Mouse (Mus musculus): ENCODE measurements at regions not wholly inside any gene's neighbourhood (a gene's known extent, or its start where the extent isn't known, plus 50 kb on each side); places are given as distances from the start of the nearest gene placed in this dataset.

DNA sequence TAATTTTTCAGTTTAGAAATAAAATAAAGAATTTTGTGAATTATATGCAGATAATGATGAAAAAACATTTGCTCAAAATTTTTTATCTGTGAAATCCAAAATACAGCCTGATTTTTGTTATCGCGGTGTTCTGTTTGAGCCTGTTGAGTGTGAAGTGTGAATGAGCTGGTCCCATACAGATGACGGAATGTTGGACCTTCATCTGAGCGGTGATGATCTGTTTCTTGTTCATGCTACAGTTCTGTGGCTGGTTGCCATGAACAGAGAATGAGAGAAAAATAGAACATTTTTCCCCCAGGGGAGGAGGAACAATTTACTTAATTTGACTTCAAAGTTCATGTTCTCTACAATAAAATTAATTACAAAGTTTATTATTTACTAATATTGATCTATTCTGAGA lies 188.7 kb upstream of the Plpp4 start:
- Histone ChIP-seq H3K4me3 (ENCODE audit: low read depth, low read length) (no peak overlapping the region), H3K36me3 (ENCODE audit: control insufficient read depth, insufficient read depth, low read length) (no peaks in the 10 kb centered on the region), H3K9ac (ENCODE audit: low read length) (no peak overlapping the region), H3K27me3 (ENCODE audit: control insufficient read depth, insufficient read depth, low read length) (no peaks in the 10 kb centered on the region), H3K4me1 (ENCODE audit: control insufficient read depth, insufficient read depth, low read length) (no peaks in the 10 kb centered on the region), H3K4me2 (ENCODE audit: low read depth) (no peak overlapping the region), H3K9me3 (ENCODE audit: control insufficient read depth, low read length) (no peaks in the 10 kb centered on the region), H3K27ac (ENCODE audit: low read depth, low read length) (no peak overlapping the region)
- ATAC-seq (ENCODE audit: insufficient read depth, low FRiP score, low TSS enrichment) = no peak
- 95% methylated on average over 4 of the region's 4 CpGs for WGBS
- DNase-seq (ENCODE audit: low spot score) = no peak

DNA sequence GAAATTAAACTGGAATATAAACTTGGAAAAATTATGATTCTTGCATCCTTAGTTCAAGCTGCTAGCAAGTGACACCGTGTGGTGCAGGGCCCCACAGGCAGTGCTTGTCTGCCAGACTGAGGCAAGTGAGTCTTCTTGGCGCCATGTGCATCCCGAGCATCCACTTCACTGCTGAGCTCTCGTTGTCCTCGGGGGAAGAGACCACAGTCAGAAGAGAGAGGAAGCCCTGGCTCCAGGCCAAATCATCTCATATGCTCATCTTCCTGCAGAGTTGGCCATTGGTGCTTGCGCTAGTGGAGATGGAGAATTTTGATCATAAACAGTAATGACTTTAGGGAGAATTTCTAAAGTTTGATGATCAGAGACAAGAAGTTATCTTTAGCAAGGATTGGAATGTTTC lies 177.0 kb upstream of the Plpp4 start:
- Histone ChIP-seq H3K4me1 (ENCODE audit: control insufficient read depth, insufficient read depth, low read length) (no peaks in the 10 kb centered on the region), H3K27me3 (ENCODE audit: control insufficient read depth, insufficient read depth, low read length) (no peaks in the 10 kb centered on the region), H3K9ac (ENCODE audit: low read length) (no peak overlapping the region), H3K4me3 (ENCODE audit: low read depth, low read length) (no peak overlapping the region), H3K36me3 (ENCODE audit: control insufficient read depth, insufficient read depth, low read length) (no peaks in the 10 kb centered on the region), H3K9me3 (ENCODE audit: control insufficient read depth, low read length) (no peaks in the 10 kb centered on the region), H3K27ac (ENCODE audit: low read depth, low read length) (no peak overlapping the region), H3K4me2 (ENCODE audit: low read depth) (no peak overlapping the region)
- DNase-seq (ENCODE audit: low spot score) (no peak), ATAC-seq (ENCODE audit: insufficient read depth, low FRiP score, low TSS enrichment) (no peak)
- WGBS = 83% methylated on average over 6 of the region's 6 CpGs

DNA sequence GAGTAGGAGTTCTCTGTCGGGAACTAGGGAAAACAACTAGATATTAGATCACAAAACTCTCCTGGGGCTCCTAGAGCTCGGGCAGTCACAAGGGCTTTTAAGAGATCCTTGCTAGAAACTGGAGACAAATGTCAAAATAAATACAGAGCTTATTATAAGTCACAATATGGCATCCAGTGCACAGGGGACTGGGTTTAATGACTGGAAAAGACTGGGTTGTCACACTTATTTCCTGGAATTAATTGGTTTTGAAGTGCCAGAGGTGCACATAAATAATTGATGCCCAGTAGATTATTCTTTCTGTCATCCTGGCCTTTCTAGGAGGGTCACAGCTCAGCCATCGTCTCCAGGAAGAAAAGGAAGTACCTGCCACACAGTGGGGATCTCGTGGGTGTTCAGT lies 165.4 kb upstream of the Plpp4 start:
- no peak overlapping the region for H3K27ac ChIP-seq (ENCODE audit: low read depth, low read length)
- no peak for ATAC-seq (ENCODE audit: insufficient read depth, low FRiP score, low TSS enrichment)

DNA sequence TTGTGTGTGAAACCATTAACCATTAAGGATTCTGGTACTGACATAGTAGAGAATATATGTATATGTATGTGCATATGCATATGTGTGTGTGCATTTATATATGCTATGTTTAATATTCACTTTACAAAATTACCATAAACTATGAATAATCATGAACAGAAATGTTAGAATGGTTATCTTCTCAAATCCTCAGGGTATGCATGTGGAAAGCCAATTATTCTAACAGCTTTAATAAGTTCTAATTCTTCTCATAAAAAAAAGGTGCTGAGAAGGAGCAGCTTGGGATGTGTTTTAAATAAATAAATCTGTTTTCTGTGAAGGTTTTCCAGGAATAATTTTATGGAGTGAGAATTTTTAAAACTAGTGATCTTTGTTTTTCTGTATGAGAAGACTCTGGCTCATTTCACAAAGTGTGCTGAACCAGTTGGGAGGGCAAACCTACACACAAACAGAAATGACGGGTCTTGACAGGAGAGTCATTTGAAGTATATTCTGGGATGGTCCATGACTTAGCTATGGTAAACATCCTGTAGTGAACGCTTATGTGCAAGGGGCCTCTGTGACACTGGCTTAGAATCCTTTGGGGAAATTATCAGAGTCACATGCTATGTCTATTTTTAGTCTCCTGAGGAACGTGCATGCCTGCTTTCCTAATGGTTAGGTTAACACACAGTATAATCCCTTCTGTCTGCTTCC lies 160.3 kb upstream of the Plpp4 start:
- no peak for ATAC-seq (ENCODE audit: insufficient read depth, low FRiP score, low TSS enrichment)
- H3K4me3 ChIP-seq (ENCODE audit: low read depth, low read length) = no peak overlapping the region
- no peak overlapping the region for H3K27ac ChIP-seq (ENCODE audit: low read depth, low read length)
- H3K4me2 ChIP-seq (ENCODE audit: low read depth) = no peak overlapping the region
- H3K9ac ChIP-seq (ENCODE audit: low read length) = no peak overlapping the region
- no peaks in the 10 kb centered on the region for H3K9me3 ChIP-seq (ENCODE audit: control insufficient read depth, low read length)
- no peaks in the 10 kb centered on the region for H3K27me3 ChIP-seq (ENCODE audit: control insufficient read depth, insufficient read depth, low read length)
- no peaks in the 10 kb centered on the region for H3K4me1 ChIP-seq (ENCODE audit: control insufficient read depth, insufficient read depth, low read length)
- WGBS = 78% methylated on average over 3 of the region's 3 CpGs
- DNase-seq (ENCODE audit: low spot score) = no peak
- no peaks in the 10 kb centered on the region for H3K36me3 ChIP-seq (ENCODE audit: control insufficient read depth, insufficient read depth, low read length)

More for the DNA sequence above, 165.4 kb upstream of the Plpp4 start:
- DNase-seq (ENCODE audit: low spot score) = no peak
- Histone ChIP-seq H3K27me3 (ENCODE audit: control insufficient read depth, insufficient read depth, low read length) (no peaks in the 10 kb centered on the region), H3K36me3 (ENCODE audit: control insufficient read depth, insufficient read depth, low read length) (no peaks in the 10 kb centered on the region), H3K9me3 (ENCODE audit: control insufficient read depth, low read length) (no peaks in the 10 kb centered on the region), H3K4me3 (ENCODE audit: low read depth, low read length) (no peak overlapping the region), H3K4me2 (ENCODE audit: low read depth) (no peak overlapping the region), H3K4me1 (ENCODE audit: control insufficient read depth, insufficient read depth, low read length) (no peaks in the 10 kb centered on the region), H3K9ac (ENCODE audit: low read length) (no peak overlapping the region)
- WGBS = 60% methylated on average over 4 of the region's 4 CpGs

DNA sequence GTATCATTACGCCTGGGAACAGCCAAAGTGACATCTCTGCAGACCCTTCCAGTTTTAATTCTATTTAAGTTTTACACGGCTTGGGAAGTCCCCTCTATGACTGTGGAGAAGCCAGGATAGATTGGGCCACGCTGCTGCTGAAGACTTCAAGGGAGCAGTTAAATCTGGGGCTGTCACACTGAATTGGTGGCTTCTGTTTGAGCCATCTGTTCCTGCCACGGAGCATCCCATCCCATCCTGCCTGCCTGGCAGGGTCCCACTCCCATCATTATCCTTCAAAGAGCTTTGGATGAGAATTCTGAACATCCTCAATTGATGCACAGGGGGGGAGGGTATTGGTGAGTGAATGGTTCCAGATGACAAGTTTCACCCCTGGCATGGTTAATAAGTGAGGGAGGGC lies 154.4 kb upstream of the Plpp4 start:
- no peaks in the 10 kb centered on the region for H3K9me3 ChIP-seq (ENCODE audit: control insufficient read depth, low read length)
- H3K36me3 ChIP-seq (ENCODE audit: control insufficient read depth, insufficient read depth, low read length) = no peaks in the 10 kb centered on the region
- H3K4me3 ChIP-seq (ENCODE audit: low read depth, low read length) = no peak overlapping the region
- no peak overlapping the region for H3K27ac ChIP-seq (ENCODE audit: low read depth, low read length)
- H3K4me1 ChIP-seq (ENCODE audit: control insufficient read depth, insufficient read depth, low read length) = no peaks in the 10 kb centered on the region
- DNase-seq (ENCODE audit: low spot score) = no peak
- WGBS = 54% methylated on average over 4 of the region's 4 CpGs
- no peaks in the 10 kb centered on the region for H3K27me3 ChIP-seq (ENCODE audit: control insufficient read depth, insufficient read depth, low read length)
- no peak for ATAC-seq (ENCODE audit: insufficient read depth, low FRiP score, low TSS enrichment)
- no peak overlapping the region for H3K4me2 ChIP-seq (ENCODE audit: low read depth)
- no peak overlapping the region for H3K9ac ChIP-seq (ENCODE audit: low read length)

DNA sequence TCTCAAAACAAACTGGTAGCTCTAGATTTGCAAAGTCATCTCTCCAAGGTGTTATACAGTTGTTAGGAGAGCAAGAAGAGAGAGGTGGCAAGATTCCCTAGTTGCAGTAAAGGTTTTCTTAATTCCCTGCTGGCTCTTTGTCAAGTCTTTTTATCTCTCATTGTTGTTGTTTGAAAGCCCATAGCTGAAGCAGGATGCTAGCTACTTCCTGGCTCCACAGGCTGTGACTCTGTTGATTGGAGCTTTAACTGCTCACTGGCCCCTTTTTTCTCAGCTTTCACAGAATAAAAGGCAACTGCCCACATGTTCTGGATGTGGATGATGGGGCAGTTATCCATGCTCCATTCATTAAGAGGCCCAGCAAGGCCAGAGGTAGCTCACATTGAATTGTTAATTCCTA lies 122.7 kb upstream of the Plpp4 start:
- Histone ChIP-seq H3K4me3 (ENCODE audit: low read depth, low read length) (no peak overlapping the region), H3K4me1 (ENCODE audit: control insufficient read depth, insufficient read depth, low read length) (peaks cover 4% of the 10 kb centered on the region; the same call in 1 of the 2 replicates), H3K27me3 (ENCODE audit: control insufficient read depth, insufficient read depth, low read length) (no peaks in the 10 kb centered on the region), H3K9me3 (ENCODE audit: control insufficient read depth, low read length) (no peaks in the 10 kb centered on the region), H3K4me2 (ENCODE audit: low read depth) (no peak overlapping the region), H3K9ac (ENCODE audit: low read length) (no peak overlapping the region), H3K27ac (ENCODE audit: low read depth, low read length) (no peak overlapping the region), H3K36me3 (ENCODE audit: control insufficient read depth, insufficient read depth, low read length) (no peaks in the 10 kb centered on the region)
- DNase-seq (ENCODE audit: low spot score) (no peak), ATAC-seq (ENCODE audit: insufficient read depth, low FRiP score, low TSS enrichment) (no peak)

DNA sequence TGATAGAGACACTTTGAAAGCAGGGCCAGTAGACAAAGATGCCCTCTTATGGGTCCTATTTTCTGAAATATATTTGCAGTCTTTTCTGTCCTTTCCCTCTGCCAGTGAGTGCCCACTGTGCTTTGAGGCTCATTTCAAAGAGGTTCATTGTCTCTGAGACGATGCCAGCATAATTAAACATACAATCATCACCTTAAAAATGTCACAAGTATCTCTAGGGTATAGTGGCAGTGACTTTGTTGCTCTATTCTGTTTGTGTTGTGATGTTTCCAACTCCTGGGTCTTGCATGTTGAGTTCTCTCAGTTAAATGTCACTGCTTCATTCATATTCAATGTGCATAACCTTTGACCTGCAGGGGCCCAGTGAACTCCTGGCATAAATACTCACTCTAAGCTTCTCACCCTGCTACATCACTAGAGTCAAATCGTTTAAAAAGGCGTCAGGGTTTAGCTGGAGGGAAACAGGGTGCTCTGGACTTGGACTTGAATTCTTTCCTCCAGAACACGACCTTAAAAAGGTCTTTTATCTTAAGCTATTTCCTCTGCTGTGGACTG lies 122.1 kb upstream of the Plpp4 start:
- no peak overlapping the region for H3K9ac ChIP-seq (ENCODE audit: low read length)
- 21% methylated on average over 4 of the region's 4 CpGs for WGBS
- H3K27me3 ChIP-seq (ENCODE audit: control insufficient read depth, insufficient read depth, low read length) = no peaks in the 10 kb centered on the region
- no peak for ATAC-seq (ENCODE audit: insufficient read depth, low FRiP score, low TSS enrichment)
- no peak overlapping the region for H3K27ac ChIP-seq (ENCODE audit: low read depth, low read length)
- peaks cover 4% of the 10 kb centered on the region; the same call in 1 of the 2 replicates for H3K4me1 ChIP-seq (ENCODE audit: control insufficient read depth, insufficient read depth, low read length)
- H3K36me3 ChIP-seq (ENCODE audit: control insufficient read depth, insufficient read depth, low read length) = no peaks in the 10 kb centered on the region
- no peak overlapping the region for H3K4me3 ChIP-seq (ENCODE audit: low read depth, low read length)
- H3K4me2 ChIP-seq (ENCODE audit: low read depth) = no peak overlapping the region
- DNase-seq (ENCODE audit: low spot score) = no peak
- H3K9me3 ChIP-seq (ENCODE audit: control insufficient read depth, low read length) = no peaks in the 10 kb centered on the region

DNA sequence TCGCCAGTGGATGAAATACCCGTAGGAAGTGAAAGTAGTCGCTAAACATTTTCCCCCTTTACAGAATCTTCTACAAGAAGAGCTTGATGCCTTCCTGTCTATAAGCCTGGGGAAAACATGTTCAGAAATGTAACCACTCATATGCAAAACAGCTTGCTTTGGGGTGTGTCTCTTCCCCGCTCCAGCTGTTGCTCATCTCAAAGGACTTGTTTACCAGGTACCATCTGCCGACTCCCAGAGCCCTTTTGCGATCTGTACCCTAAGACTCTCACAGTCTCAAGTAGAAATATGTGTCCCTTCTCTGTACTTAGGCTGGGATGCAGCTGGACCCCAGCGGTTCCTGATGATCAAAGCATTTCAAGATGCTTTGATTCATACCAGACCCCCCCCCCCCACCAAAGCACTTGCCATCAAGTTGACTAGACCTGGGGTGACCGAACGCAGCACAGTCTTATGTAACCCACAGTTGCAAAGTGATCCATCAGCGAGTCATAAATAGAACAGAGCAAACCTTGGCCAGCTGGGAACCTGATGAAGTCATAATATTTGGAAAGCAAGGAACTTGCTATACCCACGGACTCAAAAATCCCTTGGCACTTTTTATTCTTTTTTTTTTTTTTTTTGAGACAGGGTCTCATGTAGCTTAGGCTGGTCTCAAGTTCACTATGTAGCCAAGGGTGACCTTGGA lies 119.4 kb upstream of the Plpp4 start:
- Histone ChIP-seq H3K4me1 (ENCODE audit: control insufficient read depth, insufficient read depth, low read length) (peaks cover 4% of the 10 kb centered on the region; the same call in 1 of the 2 replicates), H3K27me3 (ENCODE audit: control insufficient read depth, insufficient read depth, low read length) (no peaks in the 10 kb centered on the region), H3K9ac (ENCODE audit: low read length) (no peak overlapping the region), H3K27ac (ENCODE audit: low read depth, low read length) (no peak overlapping the region), H3K36me3 (ENCODE audit: control insufficient read depth, insufficient read depth, low read length) (no peaks in the 10 kb centered on the region), H3K4me3 (ENCODE audit: low read depth, low read length) (no peak overlapping the region), H3K9me3 (ENCODE audit: control insufficient read depth, low read length) (no peaks in the 10 kb centered on the region), H3K4me2 (ENCODE audit: low read depth) (no peak overlapping the region)
- no peak for DNase-seq (ENCODE audit: low spot score)
- 84% methylated on average over 11 of the region's 11 CpGs for WGBS
- ATAC-seq (ENCODE audit: insufficient read depth, low FRiP score, low TSS enrichment) = no peak
